Mouse (Mus musculus) fibroblast of lung, adult 2 months (primary cell): ENCODE results near the gene Ttll13.
A peak's percentile ranks its signal among the peaks of the same experiment; 100 is the strongest.

Source experiments
- DNase-seq: peaks from one replicate; pipeline ENCODE4 v3.0.0-alpha.2; 2011; ENCODE audit warnings: low read depth

Gene Ttll13

DNA sequence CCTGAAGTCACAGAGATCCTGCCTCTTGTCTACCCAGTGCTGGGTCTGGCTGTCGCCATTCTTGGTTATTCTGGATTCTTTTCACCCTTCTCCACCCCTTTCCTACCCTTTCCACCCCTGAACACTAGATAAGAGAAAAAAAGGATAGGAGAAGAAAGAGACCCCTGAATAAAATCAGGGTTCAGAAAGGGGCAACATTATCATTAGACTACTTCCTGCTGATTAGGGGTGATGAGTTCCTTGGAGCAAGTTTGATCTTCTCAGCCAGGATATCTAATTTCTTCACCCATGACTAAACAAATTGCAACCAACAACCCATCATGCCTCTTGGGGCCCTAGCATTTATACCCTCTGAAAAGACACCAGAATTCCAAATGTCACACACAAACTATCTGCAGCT lies 21.6 kb downstream of the Ttll13 start:
- DNase-seq, result no peak

DNA sequence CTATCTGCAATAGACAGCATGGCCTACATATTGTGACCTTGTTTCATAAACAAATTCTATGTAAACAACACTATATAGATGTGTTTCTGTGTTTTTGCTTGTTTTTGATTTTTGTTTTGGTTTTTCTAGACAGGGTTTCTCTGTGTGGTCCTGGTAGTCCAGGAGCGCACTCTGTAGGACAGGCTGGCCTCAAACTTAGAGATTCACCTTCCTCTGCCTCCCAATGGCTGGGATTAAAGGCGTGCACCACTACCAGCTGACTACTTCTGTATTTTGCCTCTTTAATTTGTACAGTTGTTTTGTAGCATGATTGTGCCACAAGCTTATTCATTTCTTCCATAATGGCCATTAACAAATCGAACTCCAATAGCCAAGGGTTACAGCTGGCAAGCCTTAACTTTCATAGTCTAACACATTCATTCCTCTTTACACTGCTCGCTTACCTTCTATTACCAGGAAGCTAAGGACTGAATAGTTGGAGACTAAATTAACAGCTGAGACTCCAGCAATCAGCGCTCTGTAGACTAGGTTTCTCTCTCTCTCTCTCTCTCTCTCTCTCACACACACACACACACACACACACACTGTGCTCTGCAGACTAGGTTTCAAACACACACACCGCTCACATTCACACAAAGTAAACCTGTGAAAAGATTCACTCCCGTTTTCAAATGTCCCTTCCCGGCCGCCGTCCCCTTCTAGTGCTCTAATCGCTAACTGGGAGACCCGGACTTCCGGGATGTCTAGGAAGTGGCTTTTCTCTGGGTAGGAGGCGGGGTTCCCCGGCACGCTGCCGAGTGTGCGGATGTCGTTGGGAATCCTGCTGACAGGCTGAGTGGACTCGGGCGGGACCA lies 22.9 kb downstream of the Ttll13 start, which contains the start of gene Vps33b:
TSS of gene Vps33b (plus strand) at position 753 of the 854 bp plus-strand sequence.
- DNase-seq, result peak; percentile 62

DNA sequence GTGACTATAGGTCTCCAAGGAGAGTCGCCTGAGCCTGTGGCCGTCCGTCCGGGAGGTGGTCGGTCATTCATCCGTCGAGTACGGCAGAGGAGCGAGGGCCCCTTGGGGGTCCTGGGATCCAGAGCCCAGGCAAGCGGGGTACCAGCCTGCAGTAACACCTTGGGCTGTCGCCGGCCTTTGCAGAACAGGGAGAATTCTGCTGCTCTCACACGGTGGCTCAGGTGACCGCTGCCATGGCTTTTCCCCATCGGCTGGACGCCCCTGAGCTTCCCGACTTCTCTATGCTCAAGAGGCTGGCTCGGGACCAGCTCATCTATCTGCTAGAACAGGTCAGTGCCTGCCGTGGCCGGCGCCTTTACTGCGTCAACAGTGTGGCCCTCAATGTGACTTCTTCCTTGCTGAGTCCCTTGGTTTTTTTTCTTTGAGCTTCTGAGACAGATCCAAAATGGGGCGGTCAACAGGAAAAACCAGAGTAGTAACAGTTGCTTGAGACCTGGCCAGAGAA lies 23.6 kb downstream of the Ttll13 start:
- DNase-seq, result no peak

GRCm38 (mm10) chr7:80273456-80273855 lies 27.3 kb downstream of the Ttll13 start:
- DNase-seq, result no peak

DNA sequence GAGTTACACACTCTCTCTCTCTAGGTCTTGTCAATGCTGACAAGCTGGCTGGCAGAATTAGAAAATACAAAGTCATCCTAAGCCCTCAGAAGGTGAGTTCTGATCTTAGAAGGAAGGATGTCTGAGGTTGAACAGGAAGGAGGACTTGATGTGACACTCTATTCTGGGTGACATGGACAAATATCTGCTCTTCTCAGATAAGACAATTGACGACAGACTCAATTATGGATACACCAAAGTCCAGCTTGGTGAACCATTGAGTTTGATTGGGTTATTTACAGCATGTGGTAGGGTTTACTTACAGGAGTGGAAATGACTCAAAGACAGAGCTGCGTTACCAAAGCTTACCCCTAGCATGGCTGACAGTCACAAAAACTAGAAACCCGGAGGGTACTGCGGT lies 30.2 kb downstream of the Ttll13 start:
- no peak for DNase-seq

GRCm38 (mm10) chr7:80280032-80280431 lies 33.9 kb downstream of the Ttll13 start:
- DNase-seq, result no peak

- no peak for DNase-seq
Measured at GRCm38 (mm10) chr7:80280998-80281397, 34.8 kb downstream of the Ttll13 start.

- no peak for DNase-seq
Measured at GRCm38 (mm10) chr7:80281646-80282045, 35.5 kb downstream of the Ttll13 start.

GRCm38 (mm10) chr7:80283226-80283918 lies 37.2 kb downstream of the Ttll13 start:
- no peak for DNase-seq

DNA sequence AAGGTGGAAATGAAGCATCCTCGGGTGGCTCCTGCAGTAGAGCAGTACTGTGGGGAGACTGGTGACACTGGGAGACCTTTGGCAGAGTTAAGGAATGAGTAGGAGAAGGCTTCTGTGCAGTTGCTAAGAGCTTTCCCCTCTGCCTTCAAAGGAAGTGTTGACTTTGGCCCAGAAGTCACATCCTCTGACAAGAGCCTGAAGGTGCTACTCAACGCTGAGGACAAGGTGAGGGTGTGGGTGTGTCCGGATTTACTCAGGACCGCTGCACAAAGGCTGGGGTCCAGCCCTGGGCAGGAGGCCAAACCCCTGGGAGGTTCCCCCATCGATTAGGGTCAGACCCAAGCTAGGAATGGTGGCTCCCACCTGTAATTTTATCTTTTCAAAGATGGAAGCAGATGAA lies 38.2 kb downstream of the Ttll13 start:
- DNase-seq, result no peak

DNA sequence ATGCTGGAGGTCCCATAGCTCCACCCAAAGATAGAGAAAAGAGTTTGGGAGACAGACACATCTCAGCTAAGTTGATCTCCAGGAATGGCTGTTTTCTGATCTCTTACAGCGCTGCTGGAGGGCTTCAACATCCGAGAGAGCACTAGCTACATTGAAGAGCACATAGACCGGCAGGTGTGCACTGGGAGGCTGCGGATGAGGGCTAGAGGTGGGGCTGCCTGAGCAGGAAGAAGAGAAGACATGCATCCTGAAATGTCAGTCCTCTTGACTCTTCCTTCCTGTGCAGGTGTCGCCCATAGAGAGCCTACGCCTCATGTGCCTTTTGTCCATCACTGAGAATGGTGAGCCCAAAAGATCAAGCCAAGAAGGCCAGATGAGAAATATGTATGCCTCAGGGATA lies 39.5 kb downstream of the Ttll13 start:
- no peak for DNase-seq

DNA sequence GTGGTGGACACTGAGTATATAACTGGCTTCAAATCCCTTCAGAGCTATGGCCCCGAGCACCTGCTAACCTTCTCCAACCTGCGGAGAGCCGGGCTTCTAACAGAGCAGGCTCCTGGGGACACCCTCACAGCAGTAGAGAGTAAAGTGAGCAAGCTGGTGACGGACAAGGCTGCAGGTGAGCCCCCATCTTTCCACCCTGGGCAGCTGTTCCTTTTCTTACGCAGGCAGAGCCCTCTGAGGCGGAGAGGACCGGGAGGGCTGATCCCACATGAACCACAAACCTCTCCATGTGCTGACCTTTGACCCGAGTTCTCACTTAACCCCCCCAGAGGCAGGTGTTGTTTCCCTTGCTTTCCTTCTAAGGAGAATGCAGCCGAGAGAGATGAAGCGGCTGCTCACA lies 41.6 kb downstream of the Ttll13 start:
- no peak for DNase-seq

DNA sequence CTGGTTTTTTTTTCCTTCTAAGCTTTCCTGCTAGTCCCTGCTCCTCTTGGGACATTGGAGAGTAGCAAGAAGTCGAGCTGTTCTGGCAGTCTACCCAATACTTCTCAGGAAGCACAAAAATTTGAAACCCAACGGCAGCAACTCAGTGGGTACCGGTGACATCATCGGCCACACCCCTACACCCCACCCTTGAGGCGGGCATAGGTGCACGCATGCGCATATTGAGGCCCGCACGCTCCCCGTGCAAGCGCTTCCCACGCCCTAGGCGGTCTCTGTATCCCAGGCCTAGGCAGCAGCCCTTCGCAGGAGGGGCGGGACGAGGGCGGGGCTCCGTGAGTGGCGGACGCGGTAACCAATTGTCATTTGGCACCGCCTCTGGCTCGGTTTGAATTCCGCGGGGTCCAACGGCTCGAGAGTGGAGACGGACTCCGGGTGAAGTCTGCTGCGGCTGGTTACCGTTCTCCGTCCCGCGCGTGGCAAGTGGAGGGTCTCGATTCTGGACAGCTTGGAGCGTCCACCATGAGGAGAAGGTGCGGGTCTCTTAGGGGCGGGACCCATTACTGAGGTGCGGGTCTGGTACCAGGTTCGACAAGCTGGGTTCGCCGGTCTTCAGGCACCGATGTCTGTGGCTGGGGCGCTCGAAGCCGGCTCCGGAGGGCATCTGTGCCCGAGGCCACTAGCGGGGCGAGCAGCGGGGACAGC lies 48.0 kb downstream of the Ttll13 start, which contains the start of gene Prc1:
TSS of gene Prc1 (plus strand) at position 389 of the 702 bp plus-strand sequence.
- DNase-seq, result peak; percentile 95

DNA sequence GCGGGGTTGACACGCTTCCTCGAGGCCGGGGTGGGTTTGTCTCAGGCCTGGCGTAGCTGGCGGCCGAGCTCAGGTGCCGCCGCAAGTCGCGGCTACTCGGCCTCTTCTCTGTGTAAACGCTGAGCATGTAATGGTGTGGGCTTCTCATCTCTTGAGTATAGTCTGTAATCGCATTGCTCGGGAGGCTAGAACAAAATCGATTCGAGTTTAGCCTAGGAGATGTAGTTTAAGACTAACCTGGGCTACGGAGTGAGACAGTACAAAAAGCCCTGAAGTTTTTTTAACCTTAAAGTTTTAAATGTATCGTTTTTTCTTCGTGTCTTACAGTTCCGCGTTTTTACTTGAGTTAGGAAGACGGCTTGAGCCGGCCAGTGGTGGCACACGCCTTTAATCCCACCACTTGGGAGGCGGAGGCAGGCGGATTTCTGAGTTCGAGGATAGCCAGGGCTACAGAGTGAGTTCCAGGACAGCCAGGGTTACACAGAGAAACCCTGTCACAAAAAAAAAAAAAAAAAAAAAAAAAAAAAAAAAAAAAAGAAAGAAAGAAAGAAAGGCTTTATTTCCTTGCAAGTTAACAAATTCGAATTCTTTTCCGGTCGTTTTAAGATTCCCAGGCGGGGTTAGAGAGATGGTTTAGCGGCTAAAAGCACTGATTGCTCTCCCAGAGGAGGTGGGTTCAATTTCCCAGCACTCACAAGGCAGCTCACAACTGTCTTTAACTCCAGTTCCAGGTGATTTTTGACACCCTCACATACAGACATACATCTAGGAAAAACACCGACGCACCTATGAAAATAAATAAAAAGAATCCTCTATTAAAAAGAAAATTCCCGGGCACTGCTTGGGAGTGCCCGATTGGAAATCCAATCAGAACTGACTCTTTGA lies 48.8 kb downstream of the Ttll13 start:
- DNase-seq, result no peak

GRCm38 (mm10) chr7:80296462-80296861 lies 50.3 kb downstream of the Ttll13 start:
- no peak for DNase-seq

DNA sequence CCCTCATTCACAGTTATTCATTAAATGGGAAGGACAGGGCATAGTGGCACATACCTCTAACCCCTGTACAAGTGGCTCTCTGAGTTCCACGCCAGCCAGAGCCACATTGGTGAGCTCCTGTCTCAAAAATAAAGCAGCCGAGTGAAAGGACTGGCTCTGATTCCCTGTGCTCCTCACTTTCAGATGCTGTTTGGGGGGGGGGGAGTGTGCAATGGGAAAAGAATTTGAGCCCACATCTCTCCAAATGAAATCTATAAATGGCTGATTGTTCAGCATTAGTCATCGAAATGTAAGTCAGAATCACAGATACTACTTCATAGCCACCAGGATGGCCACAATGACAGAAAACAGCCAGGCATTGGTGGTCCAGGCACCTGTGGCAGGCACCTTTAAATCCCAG lies 50.9 kb downstream of the Ttll13 start:
- no peak for DNase-seq

- peak; percentile 22 for DNase-seq
Measured at GRCm38 (mm10) chr7:80298754-80299153, 52.6 kb downstream of the Ttll13 start.

DNA sequence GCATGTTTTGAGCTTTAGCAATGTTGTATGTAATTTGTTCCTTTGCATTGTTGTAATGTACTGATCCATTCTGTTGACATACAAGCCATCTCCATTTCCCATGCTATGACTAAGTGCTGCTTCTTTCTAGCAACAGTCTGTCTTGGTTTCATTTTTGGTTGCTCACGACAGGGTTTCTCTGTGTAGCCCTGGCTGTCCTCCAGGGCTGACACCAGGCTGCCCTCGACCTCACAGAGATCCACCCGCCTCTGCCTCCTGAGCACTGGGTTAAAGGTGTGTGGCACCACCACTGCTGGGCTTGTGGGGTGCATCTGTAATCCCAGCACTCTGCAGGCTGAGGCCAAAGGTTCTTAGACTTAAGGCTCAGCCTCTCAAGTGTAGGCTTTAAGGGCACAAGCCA lies 53.4 kb downstream of the Ttll13 start:
- DNase-seq, result no peak

GRCm38 (mm10) chr7:80301522-80301921 lies 55.3 kb downstream of the Ttll13 start:
- DNase-seq, result no peak

GRCm38 (mm10) chr7:80307766-80308165 lies 61.6 kb downstream of the Ttll13 start:
- DNase-seq, result no peak
